Mouse (Mus musculus) lung, embryonic 14.5 days (tissue): ENCODE measurements around the gene Osbpl5. TPM values are rescaled to one million over a fixed set of nuclear protein-coding genes. Genes with fewer than 3 reads are reported as not detected.

Experiments
- ATAC-seq: fragments of 200-750 bp; cut with Nextera tagmentation; 2 replicates; pipeline ENCODE4 v1.8.0; 2017; ENCODE audit warnings: mild to moderate bottlenecking, moderate TSS enrichment, moderate library complexity; ENCODE audit not compliant: insufficient read depth
- DNase-seq: peaks from one replicate; pipeline ENCODE4 v3.0.0-alpha.2; 2015
- H3K27ac ChIP-seq: fragments of 300-500 bp; sonication (generic); 2 replicates; pipeline ENCODE4 v1.5.1; 2014; ENCODE audit warnings: low read depth, mild to moderate bottlenecking, moderate library complexity
- H3K27me3 ChIP-seq: fragments of 300-500 bp; sonication (generic); 2 replicates; pipeline ENCODE4 v1.6.1; 2014; ENCODE audit warnings: low read length, control low read depth; ENCODE audit not compliant: insufficient read depth
- H3K36me3 ChIP-seq: fragments of 300-500 bp; sonication (generic); 2 replicates; pipeline ENCODE4 v1.6.1; 2014; ENCODE audit warnings: control low read depth; ENCODE audit not compliant: insufficient read depth
- H3K4me1 ChIP-seq: fragments of 300-500 bp; sonication (generic); 2 replicates; pipeline ENCODE4 v1.6.1; 2014; ENCODE audit warnings: antibody characterized with exemption, control low read depth; ENCODE audit not compliant: insufficient read depth
- H3K4me2 ChIP-seq: fragments of 300-500 bp; sonication (generic); 2 replicates; pipeline ENCODE4 v1.6.1; 2014; ENCODE audit warnings: mild to moderate bottlenecking
- H3K4me3 ChIP-seq: fragments of 300-500 bp; sonication (generic); 2 replicates; pipeline ENCODE4 v1.5.1; 2014; ENCODE audit warnings: low read depth, low read length
- H3K9ac ChIP-seq: fragments of 300-500 bp; sonication (generic); 2 replicates; pipeline ENCODE4 v1.6.1; 2014
- H3K9me3 ChIP-seq: fragments of 300-500 bp; sonication (generic); 2 replicates; pipeline ENCODE4 v1.6.1; 2016; ENCODE audit warnings: low read depth, low read length, control low read depth
- CTCF ChIP-seq: IDR thresholded peaks from 2 replicates; pipeline ENCODE4 v1.5.1; 2016; ENCODE audit warnings: antibody characterized with exemption, low read depth
- WGBS: fragments of 180-500 bp; shearing (Covaris S2); extraction: QIAGEN DNeasy Blood & Tissue Kit; methylation state at CpG from one replicate; pipeline ENCODE4 v1.1.7; 2014; 5-methylcytosine and 5-hydroxymethylcytosine counted together
- polyA plus RNA-seq: library from polyadenylated mRNA; unstranded; fragments of >200 nt; fragmentation: Nextera tagmentation; extraction: Ambion mirVana; gene quantifications from 2 replicates; pipeline ENCODE4 v1.2.1, GENCODE M21; 2014

The Osbpl5 gene
- polyA plus RNA-seq, result 34.2 and 36.8 TPM in 2 replicates

DNA sequence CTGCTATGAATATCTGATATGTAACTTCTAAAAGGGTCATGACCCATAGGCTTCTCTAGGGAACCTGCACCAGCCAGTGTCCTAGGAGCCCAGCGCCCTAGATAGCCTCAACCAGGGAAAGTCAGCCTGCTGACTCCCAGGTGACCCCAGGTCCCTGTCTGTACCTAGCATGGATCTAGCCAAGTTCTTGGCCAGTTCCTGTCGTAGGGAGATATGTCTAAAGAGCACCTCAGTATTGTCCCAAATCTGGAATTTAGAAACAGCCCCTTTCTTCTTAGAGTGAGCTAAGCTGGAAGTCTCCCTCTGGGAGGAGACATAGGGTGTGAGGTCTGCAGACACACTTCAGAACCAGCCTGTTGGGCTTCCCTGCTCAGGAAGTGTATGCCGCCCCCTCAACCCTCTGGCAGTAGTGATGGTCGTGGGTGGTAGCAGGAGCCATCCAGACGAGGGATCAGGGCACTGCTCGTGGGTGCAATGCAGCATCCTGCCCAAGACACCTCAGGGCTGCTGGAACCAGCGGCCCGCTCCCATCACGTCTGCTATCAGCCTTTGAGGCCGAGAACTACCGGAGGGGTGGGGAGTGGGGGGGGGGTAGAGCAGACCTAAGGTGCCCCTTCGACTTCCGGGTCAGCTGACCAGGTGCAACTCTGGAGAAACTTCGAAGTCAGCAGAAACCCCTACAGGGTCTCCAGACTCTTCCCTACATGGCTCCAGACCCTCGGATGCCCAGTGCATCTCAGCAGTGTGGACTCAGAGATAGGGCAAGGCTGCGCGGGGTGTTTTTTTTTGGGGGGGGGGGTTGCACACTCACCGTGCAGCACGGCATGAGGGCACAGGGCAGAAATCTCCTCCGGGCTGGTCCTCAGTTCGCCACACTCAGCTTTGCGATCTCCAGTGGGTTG lies at the start of gene Osbpl5:
Gene Osbpl5 (minus strand): TSS at position 861 of the 902 bp plus-strand sequence.
- WGBS, result 20% methylated on average over 22 of the region's 22 CpGs

DNA sequence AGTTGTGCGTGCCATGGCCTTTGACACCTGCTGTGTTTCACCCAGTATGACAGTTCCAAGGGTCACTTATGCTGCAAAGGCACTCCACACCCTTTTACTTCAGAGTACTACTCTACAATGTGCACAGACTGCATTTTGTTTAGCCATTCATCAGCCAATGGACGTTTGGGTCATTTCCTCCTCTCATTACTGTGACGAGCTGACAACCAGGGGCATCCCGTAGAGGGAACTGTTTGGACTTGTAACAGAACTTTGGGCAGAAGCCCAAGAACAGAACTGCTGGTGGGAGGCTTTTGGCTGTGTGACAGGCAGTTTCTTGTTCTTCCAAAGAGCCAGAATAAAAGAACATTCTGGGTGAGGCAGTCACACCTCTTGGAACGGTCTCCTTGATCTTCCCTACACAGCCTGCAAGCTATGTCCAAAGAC lies 48.4 kb upstream of the Osbpl5 start:
- Histone ChIP-seq H3K4me1 (no peaks in the 10 kb centered on the region), H3K9ac (no peak overlapping the region), H3K9me3 (no peaks in the 10 kb centered on the region), H3K36me3 (peaks cover 60% of the 10 kb centered on the region; the same call in 1 of the 2 replicates), H3K4me2 (no peak overlapping the region), H3K27me3 (no peaks in the 10 kb centered on the region), H3K27ac (no peak overlapping the region), H3K4me3 (no peak overlapping the region)
- no peak for TF ChIP-seq CTCF
- WGBS, result 43% methylated on average over 5 of the region's 5 CpGs
- DNase-seq (peak; percentile 67), ATAC-seq (peak; percentile 26; the same call in 1 of the 2 replicates)

More for the DNA sequence above, at the start of gene Osbpl5:
- 0 out of 2 replicates have a peak, but pooled peaks cover 8% of the 10 kb centered on the region for H3K27me3 ChIP-seq
- H3K9me3 ChIP-seq, result no peaks in the 10 kb centered on the region
- H3K4me2 ChIP-seq, result peak within 1 kb of the TSS; percentile 80
- DNase-seq, result no peak
- no peaks in the 10 kb centered on the region for H3K4me1 ChIP-seq
- peak; percentile 23 for ATAC-seq
- H3K9ac ChIP-seq, result 0 out of 2 replicates have a peak within 1 kb of the TSS, but pooled peaks have one; percentile 11
- no peak for TF ChIP-seq CTCF
- no peaks in the 10 kb centered on the region for H3K36me3 ChIP-seq
- no peak within 1 kb of the TSS for H3K27ac ChIP-seq
- peak within 1 kb of the TSS; percentile 34 for H3K4me3 ChIP-seq

DNA sequence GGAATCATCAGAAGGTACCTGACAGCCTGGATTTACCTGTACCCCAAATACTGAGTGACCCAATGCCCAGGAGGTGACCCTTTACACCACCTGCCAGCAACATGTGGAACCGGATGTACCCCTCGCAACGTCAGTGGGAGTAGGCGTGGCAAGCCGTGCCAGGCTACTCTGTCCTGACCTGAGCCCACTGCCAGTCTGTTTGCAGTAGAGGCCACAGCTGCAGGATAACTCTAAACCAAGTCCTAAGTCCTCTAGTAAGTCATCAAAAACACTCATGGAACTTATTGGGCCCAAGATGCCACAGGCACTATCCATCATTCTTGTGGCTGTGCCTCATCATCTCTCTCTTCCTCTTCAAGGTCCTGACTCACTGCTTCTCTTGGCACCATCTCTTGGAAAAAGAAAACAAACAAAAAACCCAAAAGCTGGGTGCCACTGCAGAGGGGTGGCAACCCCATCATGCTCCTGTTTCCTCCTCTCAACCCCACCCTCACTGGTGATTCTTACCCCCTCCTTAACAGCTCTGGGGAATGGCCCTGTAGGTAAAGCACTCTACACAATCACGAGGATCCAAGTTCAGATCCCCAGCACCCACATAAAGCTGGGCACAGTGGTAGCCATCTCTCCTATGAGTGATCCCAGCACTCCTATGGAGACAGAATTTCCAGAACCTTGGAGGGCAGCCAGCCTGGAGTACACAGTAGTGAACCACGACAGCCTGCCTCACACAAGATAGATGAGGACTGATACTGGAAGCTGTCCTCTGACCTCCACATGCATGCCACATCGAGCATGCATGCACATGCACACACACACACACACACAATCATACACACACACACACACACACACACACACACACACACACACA lies 44.6 kb upstream of the Osbpl5 start:
- H3K9ac ChIP-seq, result no peak overlapping the region
- no peaks in the 10 kb centered on the region for H3K4me1 ChIP-seq
- no peak for TF ChIP-seq CTCF
- WGBS, result 77% methylated on average over 8 of the region's 8 CpGs
- no peak for DNase-seq
- no peaks in the 10 kb centered on the region for H3K9me3 ChIP-seq
- no peak overlapping the region for H3K27ac ChIP-seq
- ATAC-seq, result no peak
- H3K4me3 ChIP-seq, result no peak overlapping the region
- H3K4me2 ChIP-seq, result no peak overlapping the region
- peaks cover 69% of the 10 kb centered on the region; the same call in 1 of the 2 replicates for H3K36me3 ChIP-seq
- H3K27me3 ChIP-seq, result no peaks in the 10 kb centered on the region

DNA sequence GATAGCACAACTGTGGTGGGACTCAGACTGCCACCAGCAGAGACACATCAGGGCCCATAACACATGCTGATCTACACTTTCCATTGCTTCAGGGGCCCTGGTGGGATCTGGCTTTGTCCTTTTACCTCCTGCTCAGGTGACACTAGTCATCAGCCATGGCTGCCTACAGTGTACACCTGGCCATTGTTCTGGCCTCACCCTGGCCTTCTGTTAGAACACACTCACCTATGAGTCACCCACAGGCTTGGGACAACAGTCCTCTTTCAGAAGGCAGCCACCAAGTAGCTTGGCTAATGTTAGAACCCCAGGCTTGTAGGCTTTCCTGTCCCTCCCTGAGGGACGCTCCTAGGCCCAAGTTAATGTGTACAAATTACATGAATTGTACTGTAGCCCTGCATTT lies 44.0 kb upstream of the Osbpl5 start:
- peaks cover 70% of the 10 kb centered on the region; the same call in 1 of the 2 replicates for H3K36me3 ChIP-seq
- 70% methylated on average over 1 of the region's 1 CpGs for WGBS
- no peak for TF ChIP-seq CTCF

DNA sequence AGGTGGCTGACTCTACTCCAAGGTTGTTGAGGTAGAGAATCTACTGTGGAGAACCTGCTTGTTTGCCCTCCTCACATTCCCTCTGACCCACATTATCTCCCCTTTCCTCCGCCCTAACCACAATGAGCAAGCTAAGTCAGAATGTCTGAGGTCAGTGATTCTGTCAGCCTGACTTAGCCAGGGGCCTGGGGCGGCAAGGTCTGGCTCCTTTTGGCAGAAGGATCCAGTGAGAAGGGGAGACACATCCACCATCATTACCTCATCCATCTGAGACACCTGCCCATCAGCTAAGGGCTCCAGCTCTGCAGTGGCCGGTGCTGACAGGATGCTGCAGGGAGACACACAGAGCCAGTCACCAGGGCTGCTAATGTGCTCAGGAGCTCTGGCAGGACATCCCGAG lies 42.0 kb upstream of the Osbpl5 start:
- Histone ChIP-seq H3K27ac (no peak overlapping the region), H3K4me1 (no peaks in the 10 kb centered on the region), H3K27me3 (no peaks in the 10 kb centered on the region), H3K36me3 (peaks cover 68% of the 10 kb centered on the region; the same call in 1 of the 2 replicates), H3K9ac (no peak overlapping the region), H3K4me2 (no peak overlapping the region), H3K4me3 (no peak overlapping the region), H3K9me3 (no peaks in the 10 kb centered on the region)
- no peak for ATAC-seq
- 87% methylated on average over 4 of the region's 4 CpGs for WGBS
- DNase-seq, result no peak
- no peak for TF ChIP-seq CTCF

More for the DNA sequence above, 44.0 kb upstream of the Osbpl5 start:
- Histone ChIP-seq H3K4me1 (no peaks in the 10 kb centered on the region), H3K9me3 (no peaks in the 10 kb centered on the region), H3K27ac (no peak overlapping the region), H3K9ac (no peak overlapping the region), H3K27me3 (no peaks in the 10 kb centered on the region), H3K4me3 (no peak overlapping the region), H3K4me2 (no peak overlapping the region)
- DNase-seq (no peak), ATAC-seq (no peak)

DNA sequence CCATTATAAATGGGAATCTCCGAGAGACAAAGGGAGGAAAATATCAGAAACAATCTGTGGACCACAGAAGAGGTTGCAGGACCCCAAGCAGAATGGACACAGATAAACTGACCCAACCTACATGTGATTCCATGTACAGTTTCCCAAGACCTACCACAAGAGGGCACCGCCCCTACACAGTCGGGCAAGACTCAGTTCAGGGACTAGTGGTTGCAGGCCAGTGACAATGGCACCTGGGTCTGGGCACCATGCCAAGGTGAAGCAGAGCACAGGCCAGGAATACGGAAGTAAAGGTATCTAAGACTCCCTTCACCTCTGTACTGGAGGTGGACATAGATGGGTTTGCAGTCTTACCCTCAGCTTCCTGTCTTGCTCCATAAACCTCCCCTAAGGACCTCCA lies 36.3 kb upstream of the Osbpl5 start:
- DNase-seq, result peak; percentile 56
- ATAC-seq, result peak; percentile 60
- 53% methylated on average over 4 of the region's 4 CpGs for WGBS

More for the DNA sequence above, 36.3 kb upstream of the Osbpl5 start:
- no peak overlapping the region for H3K27ac ChIP-seq
- no peaks in the 10 kb centered on the region for H3K27me3 ChIP-seq
- H3K9ac ChIP-seq, result no peak overlapping the region
- H3K9me3 ChIP-seq, result no peaks in the 10 kb centered on the region
- peak; percentile 73 for TF ChIP-seq CTCF
- H3K4me1 ChIP-seq, result no peaks in the 10 kb centered on the region
- H3K4me2 ChIP-seq, result no peak overlapping the region
- no peak overlapping the region for H3K4me3 ChIP-seq
- peaks cover 26% of the 10 kb centered on the region; the same call in 1 of the 2 replicates for H3K36me3 ChIP-seq
